Mouse (Mus musculus) liver, adult 2 months (tissue): ENCODE results near the gene Olfr635.

ENCODE experiments used
- CTCF ChIP-seq: fragments of 200-500 bp; IDR thresholded peaks from 2 replicates; pipeline ENCODE4 v1.5.1; 2011; ENCODE audit warnings: low read depth, low read length, control low read depth
- POLR2A ChIP-seq: fragments of 200-500 bp; IDR thresholded peaks from 2 replicates; pipeline ENCODE4 v1.6.1; 2011; ENCODE audit warnings: low read length, control low read depth; ENCODE audit not compliant: insufficient read depth; ENCODE audit errors: extremely low read depth

DNA sequence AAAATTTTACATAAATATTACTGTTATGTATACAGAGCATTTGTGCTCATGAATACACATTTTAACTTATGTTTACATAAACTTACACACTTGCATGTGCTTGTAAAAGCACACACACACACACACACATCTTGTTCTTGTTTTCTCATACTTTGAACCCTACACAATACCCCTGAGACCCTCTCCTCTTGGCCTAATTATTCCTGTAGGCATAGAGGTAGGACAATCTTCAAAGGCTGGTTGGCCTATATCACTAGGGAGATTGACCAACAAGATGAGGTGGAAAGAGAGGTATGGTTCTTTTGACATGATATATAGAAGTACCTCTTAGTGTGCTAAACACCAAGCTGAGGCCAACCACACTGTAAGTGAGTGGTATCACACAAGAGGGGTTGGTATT, 26.8 kb upstream of the Olfr635 start, which contains the start of gene Olfr633:
- TF ChIP-seq POLR2A (no peak), CTCF (no peak)
